Mouse (Mus musculus) kidney, adult 11 months (tissue): Measurements from ENCODE around the gene Brd3os.

ENCODE experiments used
- DNase-seq: peaks from one replicate; pipeline ENCODE4 v3.0.0; 2022

Gene Brd3os

GRCm38 (mm10) chr2:27441767-27442707 lies at the start of gene Brd3os:
Gene Brd3os (plus strand): TSS chr2:27442324.
- DNase-seq, result peak; percentile 96

- peak; percentile 48 for DNase-seq
Measured at GRCm38 (mm10) chr2:27394158-27394832, 47.8 kb upstream of the Brd3os start.

GRCm38 (mm10) chr2:27396656-27397440 lies 45.3 kb upstream of the Brd3os start:
- DNase-seq, result no peak

GRCm38 (mm10) chr2:27400083-27400482 lies 42.0 kb upstream of the Brd3os start:
- DNase-seq, result no peak

- no peak for DNase-seq
Measured at GRCm38 (mm10) chr2:27401544-27401943, 40.6 kb upstream of the Brd3os start.

GRCm38 (mm10) chr2:27404375-27405093 lies 37.6 kb upstream of the Brd3os start:
- no peak for DNase-seq

GRCm38 (mm10) chr2:27405094-27405884 lies 36.8 kb upstream of the Brd3os start:
- no peak for DNase-seq

- DNase-seq, result no peak
Measured at GRCm38 (mm10) chr2:27406928-27407327, 35.2 kb upstream of the Brd3os start.

GRCm38 (mm10) chr2:27408194-27408593 lies 33.9 kb upstream of the Brd3os start:
- DNase-seq, result no peak

- DNase-seq, result no peak
Measured at GRCm38 (mm10) chr2:27410518-27411140, 31.5 kb upstream of the Brd3os start.

- no peak for DNase-seq
Measured at GRCm38 (mm10) chr2:27411688-27412174, 30.4 kb upstream of the Brd3os start.

- no peak for DNase-seq
Measured at GRCm38 (mm10) chr2:27412245-27412800, 29.8 kb upstream of the Brd3os start.

- no peak for DNase-seq
Measured at GRCm38 (mm10) chr2:27413582-27413935, 28.6 kb upstream of the Brd3os start.

- DNase-seq, result no peak
Measured at GRCm38 (mm10) chr2:27413936-27414657, 28.0 kb upstream of the Brd3os start.

GRCm38 (mm10) chr2:27415060-27415783 lies 26.9 kb upstream of the Brd3os start:
- no peak for DNase-seq

GRCm38 (mm10) chr2:27416425-27416824 lies 25.7 kb upstream of the Brd3os start:
- no peak for DNase-seq

- no peak for DNase-seq
Measured at GRCm38 (mm10) chr2:27417648-27418153, 24.4 kb upstream of the Brd3os start.

GRCm38 (mm10) chr2:27418577-27419070 lies 23.5 kb upstream of the Brd3os start:
- no peak for DNase-seq
